Mouse (Mus musculus): Measurements from ENCODE around the gene Zfp456. TPM values are rescaled to one million over a fixed set of nuclear protein-coding genes. Genes with fewer than 3 reads are reported as not detected.

The Zfp456 gene
- polyA plus RNA-seq, 1 experiment from 2014 or later: 2.0 TPM

DNA sequence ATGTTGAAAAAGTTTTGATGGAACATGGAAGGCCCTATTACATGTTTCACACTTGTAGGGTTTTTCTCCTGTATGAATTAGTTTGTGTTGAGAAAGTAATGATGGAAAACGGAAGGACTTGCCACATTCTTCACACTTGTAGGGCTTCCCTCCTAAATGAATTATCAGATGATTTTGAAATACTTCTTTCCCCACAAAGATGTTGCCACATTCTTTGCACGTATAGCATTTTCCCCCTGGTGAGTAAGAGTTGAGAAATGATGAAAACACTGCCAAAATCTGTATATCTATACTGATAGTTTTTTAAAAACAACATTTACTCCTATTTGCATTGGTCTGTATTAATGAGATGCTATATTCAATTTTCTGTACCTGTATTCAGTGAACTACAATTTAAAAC lies 32.2 kb downstream of the Zfp456 start:
- H3K4me3 ChIP-seq (replicated peaks): no peak overlapping the region
- no peak overlapping the region for H3K9ac ChIP-seq
- no peak overlapping the region for H3K4me2 ChIP-seq
- no peaks in the 10 kb centered on the region for H3K27me3 ChIP-seq (replicated peaks)
- no peaks in the 10 kb centered on the region for H3K36me3 ChIP-seq
- 90% methylated on average over 2 of the region's 2 CpGs for WGBS
- no peaks in the 10 kb centered on the region for H3K9me3 ChIP-seq
- H3K4me1 ChIP-seq: no peaks in the 10 kb centered on the region
- no peak for ATAC-seq (ENCODE audit: insufficient read depth, low FRiP score, low read depth)
- no peak overlapping the region for H3K27ac ChIP-seq

DNA sequence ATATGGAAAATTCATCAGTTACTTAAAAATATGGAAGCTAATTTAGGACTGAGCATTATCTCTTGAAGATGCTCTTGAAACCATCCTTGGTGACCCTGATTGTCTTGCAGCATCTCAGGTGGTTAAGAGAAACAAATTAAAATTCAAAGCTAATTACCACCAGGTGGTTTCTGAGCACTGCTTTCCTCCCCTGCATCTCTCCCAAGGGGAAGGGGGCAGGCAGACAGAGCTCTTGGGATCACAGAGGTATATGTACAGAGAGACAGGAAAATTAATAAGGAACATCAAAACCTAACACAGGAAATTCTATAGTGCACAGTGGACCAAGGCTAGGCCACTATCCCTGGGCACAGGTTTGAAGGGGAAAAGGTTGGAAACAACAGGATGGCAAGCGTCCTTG lies 42.7 kb downstream of the Zfp456 start:
- H3K27ac ChIP-seq: peak overlapping the region; percentile 51; the same call in 1 of the 2 replicates
- H3K9ac ChIP-seq: peak overlapping the region; percentile 12; the same call in 1 of the 2 replicates
- 81% methylated on average over 1 of the region's 1 CpGs for WGBS
- 0 out of 2 replicates have a peak, but pooled peaks cover 4% of the 10 kb centered on the region for H3K4me1 ChIP-seq
- H3K4me2 ChIP-seq: peak overlapping the region; percentile 83
- ATAC-seq (ENCODE audit: insufficient read depth, low FRiP score, low read depth): no peak
- H3K4me3 ChIP-seq (replicated peaks): peak overlapping the region; percentile 61
- H3K36me3 ChIP-seq: no peaks in the 10 kb centered on the region
- H3K27me3 ChIP-seq (replicated peaks): no peaks in the 10 kb centered on the region
- no peaks in the 10 kb centered on the region for H3K9me3 ChIP-seq

DNA sequence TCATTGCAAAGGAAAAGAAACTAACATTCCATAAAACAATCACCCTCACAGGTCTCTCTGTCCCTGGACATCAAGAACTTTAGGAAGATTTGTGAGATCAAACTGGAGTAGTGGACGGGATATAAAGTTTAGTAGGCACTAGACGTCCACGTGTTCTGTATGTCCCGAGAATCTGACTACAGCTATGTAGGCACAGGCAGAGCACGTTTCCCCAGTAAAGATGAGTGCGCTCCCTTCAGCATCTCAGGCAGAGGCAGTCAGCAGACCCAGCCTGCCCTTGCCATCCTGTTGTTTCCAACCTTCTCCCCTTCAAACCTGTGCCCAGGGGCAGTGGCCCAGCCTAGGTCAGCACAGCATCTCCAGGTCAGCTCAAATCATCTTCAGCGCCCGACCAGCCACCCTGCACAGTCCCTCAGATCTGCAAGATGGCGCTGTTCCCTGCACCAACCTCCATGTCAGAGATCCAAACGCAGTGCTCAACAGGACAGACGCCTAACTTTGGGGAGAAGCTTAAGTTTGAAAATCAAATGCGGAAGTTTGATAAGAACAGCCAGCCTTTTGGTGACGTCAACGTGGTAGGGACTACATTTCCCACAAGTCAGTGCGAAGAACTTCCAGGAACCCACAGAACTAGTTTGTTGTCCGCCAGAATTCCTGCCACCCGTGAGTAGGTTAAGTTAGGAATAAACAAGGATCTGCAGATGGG lies 43.4 kb downstream of the Zfp456 start, which contains the start of gene Zfp595:
TSS of gene Zfp595 (minus strand) at position 552 of the 706 bp plus-strand sequence.
- H3K4me1 ChIP-seq: 0 out of 2 replicates have a peak, but pooled peaks cover 4% of the 10 kb centered on the region
- no peaks in the 10 kb centered on the region for H3K36me3 ChIP-seq
- 10% methylated on average over 17 of the region's 17 CpGs for WGBS
- peak within 1 kb of the TSS; percentile 78 for H3K27ac ChIP-seq
- H3K4me3 ChIP-seq (replicated peaks): peak within 1 kb of the TSS; percentile 61
- peak within 1 kb of the TSS; percentile 52 for H3K9ac ChIP-seq
- H3K4me2 ChIP-seq: peak within 1 kb of the TSS; percentile 83
- H3K9me3 ChIP-seq: no peaks in the 10 kb centered on the region
- peak; percentile 92 for ATAC-seq (ENCODE audit: insufficient read depth, low FRiP score, low read depth)
- H3K27me3 ChIP-seq (replicated peaks): no peaks in the 10 kb centered on the region

Other genes starting within 250 kb of the Zfp456 start
- 6.5 and 9.6 TPM in 2 replicates for gene Rsl1, start 202.6 kb downstream of the Zfp456 start, polyA plus RNA-seq (2015; fragmentation: Nextera tagmentation; extraction: Ambion mirVana)
- 2.1 and 2.3 TPM in 2 replicates for gene Zfp455, start 181.3 kb downstream of the Zfp456 start, polyA plus RNA-seq (2015; fragmentation: Nextera tagmentation; extraction: Ambion mirVana)
- gene Zfp458, start 97.3 kb downstream of the Zfp456 start, polyA plus RNA-seq (2015; fragmentation: Nextera tagmentation; extraction: Ambion mirVana): 1.8 and 1.9 TPM in 2 replicates
- gene Zfp457, start 69.3 kb downstream of the Zfp456 start, polyA plus RNA-seq (2015; fragmentation: Nextera tagmentation; extraction: Ambion mirVana): 0.77 and 0.94 TPM in 2 replicates
- 2.7 and 2.9 TPM in 2 replicates for gene Zfp595, start 43.2 kb downstream of the Zfp456 start, polyA plus RNA-seq (2015; fragmentation: Nextera tagmentation; extraction: Ambion mirVana)
- 0.52 and 0.64 TPM in 2 replicates for gene Gm28044, start 15.3 kb downstream of the Zfp456 start, polyA plus RNA-seq (2015; fragmentation: Nextera tagmentation; extraction: Ambion mirVana)
- 1.0 and 1.1 TPM in 2 replicates for gene Zfp953, start 15.2 kb downstream of the Zfp456 start, polyA plus RNA-seq (2015; fragmentation: Nextera tagmentation; extraction: Ambion mirVana)
- gene Gm28041, start 77 bp downstream of the Zfp456 start, polyA plus RNA-seq (2015; fragmentation: Nextera tagmentation; extraction: Ambion mirVana): 0.21 and 0.44 TPM in 2 replicates
- gene Zfp429, start 24.0 kb upstream of the Zfp456 start, polyA plus RNA-seq (2015; fragmentation: Nextera tagmentation; extraction: Ambion mirVana): 5.5 and 7.5 TPM in 2 replicates
- gene Zfp459, start 45.6 kb upstream of the Zfp456 start, polyA plus RNA-seq (2015; fragmentation: Nextera tagmentation; extraction: Ambion mirVana): 0.90 and 1.1 TPM in 2 replicates
- 8.7 and 9.6 TPM in 2 replicates for gene Zfp874a, start 75.8 kb upstream of the Zfp456 start, polyA plus RNA-seq (2015; fragmentation: Nextera tagmentation; extraction: Ambion mirVana)
- 2.8 and 3.4 TPM in 2 replicates for gene Zfp874b, start 108.4 kb upstream of the Zfp456 start, polyA plus RNA-seq (2015; fragmentation: Nextera tagmentation; extraction: Ambion mirVana)
- 12.7 and 13.3 TPM in 2 replicates for gene Zfp58, start 124.7 kb upstream of the Zfp456 start, polyA plus RNA-seq (2015; fragmentation: Nextera tagmentation; extraction: Ambion mirVana)
- gene Gm26965, start 150.3 kb upstream of the Zfp456 start, polyA plus RNA-seq (2015; fragmentation: Nextera tagmentation; extraction: Ambion mirVana): not detected in 2 replicates
- gene Zfp87, start 150.4 kb upstream of the Zfp456 start, polyA plus RNA-seq (2015; fragmentation: Nextera tagmentation; extraction: Ambion mirVana): 19.4 and 20.4 TPM in 2 replicates
- 11.8 and 11.9 TPM in 2 replicates for gene Zfp748, start 178.0 kb upstream of the Zfp456 start, polyA plus RNA-seq (2015; fragmentation: Nextera tagmentation; extraction: Ambion mirVana)
- 3.5 and 4.7 TPM in 2 replicates for gene Zfp729b, start 233.9 kb upstream of the Zfp456 start, polyA plus RNA-seq (2015; fragmentation: Nextera tagmentation; extraction: Ambion mirVana)